Mouse (Mus musculus) testis, adult 2 months (tissue): ENCODE data around the gene BC049352. TPM values are rescaled to one million over a fixed set of nuclear protein-coding genes. Genes with fewer than 3 reads are reported as not detected.

Experiments used
- H3K27ac ChIP-seq: fragments of 200-500 bp; 2 replicates; pipeline ENCODE4 v1.5.1; 2012; ENCODE audit warnings: low read depth, low read length; ENCODE audit not compliant: control insufficient read depth, insufficient read depth
- H3K27me3 ChIP-seq: fragments of 200-500 bp; 2 replicates; pipeline ENCODE4 v1.6.1; 2012; ENCODE audit warnings: mild to moderate bottlenecking, low read length, moderate library complexity; ENCODE audit not compliant: control insufficient read depth, insufficient read depth
- H3K36me3 ChIP-seq: fragments of 200-500 bp; 2 replicates; pipeline ENCODE4 v1.6.1; 2012; ENCODE audit warnings: mild to moderate bottlenecking, low read length; ENCODE audit not compliant: control insufficient read depth, insufficient read depth
- H3K4me1 ChIP-seq: fragments of 200-500 bp; 2 replicates; pipeline ENCODE4 v1.6.1; 2012; ENCODE audit warnings: low read length; ENCODE audit not compliant: control insufficient read depth, insufficient read depth
- H3K4me3 ChIP-seq: fragments of 200-500 bp; 2 replicates; pipeline ENCODE4 v1.5.1; 2012; ENCODE audit warnings: low read depth, mild to moderate bottlenecking, low read length, moderate library complexity, mixed read lengths; ENCODE audit not compliant: control insufficient read depth
- CTCF ChIP-seq: fragments of 200-500 bp; IDR thresholded peaks from 2 replicates; pipeline ENCODE4 v1.5.1; 2012; ENCODE audit warnings: low read depth, mild to moderate bottlenecking, inconsistent platforms, low read length, moderate library complexity; ENCODE audit not compliant: control insufficient read depth, insufficient read depth, insufficient replicate concordance
- POLR2A ChIP-seq: fragments of 200-500 bp; IDR thresholded peaks from 2 replicates; pipeline ENCODE4 v1.6.1; 2012; ENCODE audit warnings: low read depth, mild to moderate bottlenecking, inconsistent platforms, low read length, moderate library complexity; ENCODE audit not compliant: control insufficient read depth
- polyA plus RNA-seq: library from polyadenylated mRNA; depleted of rRNA; stranded (reverse); fragments of >200 nt; gene quantifications from 2 replicates; pipeline ENCODE4 v1.2.3, GENCODE M21; 2012

BC049352 gene
- polyA plus RNA-seq, 1 experiment = 0.38 TPM

- Histone ChIP-seq H3K36me3 (no peaks in the 10 kb centered on the region), H3K4me3 (no peak overlapping the region), H3K27ac (no peak overlapping the region), H3K4me1 (no peaks in the 10 kb centered on the region), H3K27me3 (no peaks in the 10 kb centered on the region)
- TF ChIP-seq POLR2A (no peak), CTCF (no peak)
Observed at GRCm38 (mm10) chr9:45179282-45179681, 2.5 kb upstream of the BC049352 start.

- TF ChIP-seq POLR2A (no peak), CTCF (no peak)
- Histone ChIP-seq H3K36me3 (no peaks in the 10 kb centered on the region), H3K4me1 (no peaks in the 10 kb centered on the region), H3K4me3 (no peak overlapping the region), H3K27me3 (no peaks in the 10 kb centered on the region), H3K27ac (no peak overlapping the region)
Observed at GRCm38 (mm10) chr9:45182521-45182920, 714 bp downstream of the BC049352 start.

- Histone ChIP-seq H3K27ac (no peak overlapping the region), H3K4me1 (no peaks in the 10 kb centered on the region), H3K27me3 (no peaks in the 10 kb centered on the region), H3K36me3 (no peaks in the 10 kb centered on the region), H3K4me3 (no peak overlapping the region)
- TF ChIP-seq CTCF (no peak), POLR2A (no peak)
Observed at GRCm38 (mm10) chr9:45183266-45183665, 1.5 kb downstream of the BC049352 start.

- no peaks in the 10 kb centered on the region for H3K4me1 ChIP-seq
- no peaks in the 10 kb centered on the region for H3K27me3 ChIP-seq
- H3K36me3 ChIP-seq = no peaks in the 10 kb centered on the region
- TF ChIP-seq POLR2A = no peak
- no peak for TF ChIP-seq CTCF
- H3K27ac ChIP-seq = no peak overlapping the region
- H3K4me3 ChIP-seq = no peak overlapping the region
Observed at GRCm38 (mm10) chr9:45185250-45185649, 3.4 kb downstream of the BC049352 start.

- no peaks in the 10 kb centered on the region for H3K36me3 ChIP-seq
- TF ChIP-seq POLR2A (no peak), CTCF (no peak)
Observed at GRCm38 (mm10) chr9:45188570-45189563, 7.1 kb downstream of the BC049352 start.

GRCm38 (mm10) chr9:45189661-45190174 is 7.9 kb downstream of the BC049352 start:
- TF ChIP-seq POLR2A = no peak
- H3K27ac ChIP-seq = no peak overlapping the region
- no peaks in the 10 kb centered on the region for H3K27me3 ChIP-seq
- no peaks in the 10 kb centered on the region for H3K36me3 ChIP-seq
- no peaks in the 10 kb centered on the region for H3K4me1 ChIP-seq
- no peak overlapping the region for H3K4me3 ChIP-seq

More at GRCm38 (mm10) chr9:45188570-45189563, 7.1 kb downstream of the BC049352 start:
- no peaks in the 10 kb centered on the region for H3K27me3 ChIP-seq
- H3K4me1 ChIP-seq = no peaks in the 10 kb centered on the region
- no peak overlapping the region for H3K4me3 ChIP-seq
- no peak overlapping the region for H3K27ac ChIP-seq

- H3K27me3 ChIP-seq = no peaks in the 10 kb centered on the region
- H3K36me3 ChIP-seq = no peaks in the 10 kb centered on the region
- TF ChIP-seq CTCF (no peak), POLR2A (no peak)
- no peak overlapping the region for H3K4me3 ChIP-seq
- H3K27ac ChIP-seq = no peak overlapping the region
- H3K4me1 ChIP-seq = no peaks in the 10 kb centered on the region
Observed at GRCm38 (mm10) chr9:45195468-45195867, 13.7 kb downstream of the BC049352 start.
